Mouse (Mus musculus) stomach, embryonic 16.5 days (tissue): Measurements from ENCODE around the gene Cabp2. TPM values are rescaled to one million over a fixed set of nuclear protein-coding genes. Genes with fewer than 3 reads are reported as not detected.
"Not testable (repeated sequence)": the region's sequence is repeated elsewhere in the genome, so short reads cannot be mapped to it uniquely, and the experiment has no call there.

Experiments
- ATAC-seq: fragments of 200-750 bp; cut with Nextera tagmentation; 2 replicates; pipeline ENCODE4 v1.8.0; 2017; ENCODE audit warnings: moderate number of reproducible peaks, moderate TSS enrichment; ENCODE audit not compliant: insufficient read depth, low FRiP score
- H3K27ac ChIP-seq: fragments of 300-500 bp; sonication (generic); 2 replicates; pipeline ENCODE4 v1.5.1; 2014; ENCODE audit warnings: low read length
- H3K27me3 ChIP-seq: fragments of 300-500 bp; sonication (generic); 2 replicates; pipeline ENCODE4 v1.6.1; 2014; ENCODE audit warnings: low read length, control low read depth, mixed read lengths; ENCODE audit not compliant: control insufficient read depth, insufficient read depth
- H3K36me3 ChIP-seq: fragments of 300-500 bp; sonication (generic); 2 replicates; pipeline ENCODE4 v1.6.1; 2014; ENCODE audit warnings: low read length; ENCODE audit not compliant: control insufficient read depth, insufficient read depth
- H3K4me1 ChIP-seq: fragments of 300-500 bp; sonication (generic); 2 replicates; pipeline ENCODE4 v1.6.1; 2014; ENCODE audit warnings: low read length, control low read depth, mixed read lengths; ENCODE audit not compliant: control insufficient read depth, insufficient read depth
- H3K4me2 ChIP-seq: fragments of 300-500 bp; sonication (generic); 2 replicates; pipeline ENCODE4 v1.6.1; 2014; ENCODE audit warnings: low read depth, low read length, mixed read lengths
- H3K4me3 ChIP-seq: fragments of 300-500 bp; sonication (generic); replicated peaks from 2 replicates; pipeline ENCODE4 v1.5.1; 2014; ENCODE audit warnings: mild to moderate bottlenecking, low read length
- H3K9ac ChIP-seq: fragments of 300-500 bp; sonication (generic); 2 replicates; pipeline ENCODE4 v1.6.1; 2014; ENCODE audit warnings: low read length
- H3K9me3 ChIP-seq: fragments of 300-500 bp; sonication (generic); replicated peaks from 2 replicates; pipeline ENCODE4 v1.6.1; 2016; ENCODE audit warnings: low read length, control low read depth; ENCODE audit not compliant: control insufficient read depth
- WGBS: fragments of 180-500 bp; shearing (Covaris S2); extraction: QIAGEN DNeasy Blood & Tissue Kit; methylation state at CpG from one replicate; pipeline ENCODE4 v1.1.7; 2014; 5-methylcytosine and 5-hydroxymethylcytosine counted together
- polyA plus RNA-seq: library from polyadenylated mRNA; unstranded; fragments of >200 nt; fragmentation: Nextera tagmentation; extraction: Ambion mirVana; gene quantifications from 2 replicates; pipeline ENCODE4 v1.2.1, GENCODE M21; 2015

The Cabp2 gene
- polyA plus RNA-seq, 1 experiment from 2014 or later: 2.9 TPM

- H3K4me2 ChIP-seq: no peak overlapping the region
- H3K9ac ChIP-seq: 0 out of 2 replicates have a peak overlapping the region, but pooled peaks have one; percentile 1
- no peak overlapping the region for H3K4me3 ChIP-seq
- peaks cover 3% of the 10 kb centered on the region; the same call in 1 of the 2 replicates for H3K4me1 ChIP-seq
- no peak overlapping the region; the same call in 1 of the 2 replicates for H3K27ac ChIP-seq
- 51% methylated on average over 14 of the region's 14 CpGs for WGBS
- no peaks in the 10 kb centered on the region for H3K36me3 ChIP-seq
- no peaks in the 10 kb centered on the region for H3K27me3 ChIP-seq
- no peaks in the 10 kb centered on the region for H3K9me3 ChIP-seq
- ATAC-seq: no peak
Observed at GRCm38 (mm10) chr19:4042124-4042523, 39.3 kb upstream of the Cabp2 start.

DNA sequence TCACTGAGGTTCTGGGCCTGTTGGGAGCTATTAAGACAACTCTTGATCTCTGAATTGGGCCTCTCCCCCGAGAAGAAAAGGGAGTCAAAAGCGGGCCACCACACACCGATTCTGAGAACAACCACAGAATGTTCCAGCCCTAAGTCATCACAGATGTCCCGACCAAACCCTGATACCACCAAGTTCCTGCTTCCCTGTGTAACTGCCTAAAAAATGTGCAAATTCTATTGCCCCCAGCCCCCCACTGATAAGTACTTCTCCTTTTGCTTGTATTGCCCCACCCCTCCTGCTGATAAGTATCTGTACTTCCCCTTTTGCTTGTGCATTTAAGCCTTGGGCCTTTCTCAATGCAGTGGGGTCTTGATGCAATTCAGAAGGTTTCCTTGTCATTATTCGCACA is 37.3 kb upstream of the Cabp2 start:
- not testable (repeated sequence) for H3K27me3 ChIP-seq, H3K4me2 ChIP-seq, H3K36me3 ChIP-seq, H3K9me3 ChIP-seq, H3K4me3 ChIP-seq, H3K9ac ChIP-seq, H3K4me1 ChIP-seq, H3K27ac ChIP-seq, ATAC-seq
- 77% methylated on average over 5 of the region's 5 CpGs for WGBS

GRCm38 (mm10) chr19:4045966-4046865 is 35.2 kb upstream of the Cabp2 start, which contains the start of gene Gstp2:
Gene Gstp2, minus strand, starts transcription at chr19:4046023.
- Histone ChIP-seq H3K4me3 (no peak within 1 kb of the TSS), H3K27ac (peak within 1 kb of the TSS; percentile 92), H3K9ac (no peak within 1 kb of the TSS), H3K4me1 (no peaks in the 10 kb centered on the region), H3K36me3 (no peaks in the 10 kb centered on the region), H3K27me3 (no peaks in the 10 kb centered on the region), H3K9me3 (no peaks in the 10 kb centered on the region), H3K4me2 (peak within 1 kb of the TSS; percentile 41; the same call in 1 of the 2 replicates)
- ATAC-seq: peak; percentile 89; the same call in 1 of the 2 replicates
- WGBS: 19% methylated on average over 16 of the region's 16 CpGs

DNA sequence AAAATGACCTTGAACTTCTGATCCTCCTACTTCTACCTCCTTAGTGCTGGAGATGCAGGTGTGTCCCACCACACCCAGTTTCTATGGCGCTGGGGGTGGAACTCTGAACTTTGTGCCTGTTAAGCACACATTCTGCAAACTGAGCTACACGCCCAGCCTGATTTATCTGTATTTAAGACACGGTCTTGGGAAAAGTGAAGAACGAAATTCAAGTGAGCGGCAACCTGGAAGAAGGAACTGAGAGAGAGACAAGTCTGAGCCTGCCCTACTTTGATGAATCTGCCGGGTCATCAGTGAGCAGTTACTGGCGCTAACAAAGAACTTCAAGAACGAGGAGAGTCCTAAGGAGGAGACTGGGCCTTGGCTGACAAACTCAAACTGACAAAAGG is 34.5 kb upstream of the Cabp2 start:
- Histone ChIP-seq H3K9me3 (no peaks in the 10 kb centered on the region), H3K9ac (no peak overlapping the region), H3K4me1 (no peaks in the 10 kb centered on the region), H3K27me3 (no peaks in the 10 kb centered on the region), H3K4me2 (peak overlapping the region; percentile 27; the same call in 1 of the 2 replicates), H3K27ac (peak overlapping the region; percentile 92), H3K4me3 (no peak overlapping the region), H3K36me3 (no peaks in the 10 kb centered on the region)
- ATAC-seq: peak; percentile 69
- WGBS: 56% methylated on average over 8 of the region's 8 CpGs

GRCm38 (mm10) chr19:4047859-4048258 is 33.5 kb upstream of the Cabp2 start:
- no peaks in the 10 kb centered on the region for H3K9me3 ChIP-seq
- H3K27ac ChIP-seq: no peak overlapping the region
- H3K4me2 ChIP-seq: no peak overlapping the region
- no peak overlapping the region for H3K9ac ChIP-seq
- no peak overlapping the region for H3K4me3 ChIP-seq
- H3K27me3 ChIP-seq: no peaks in the 10 kb centered on the region
- H3K4me1 ChIP-seq: no peaks in the 10 kb centered on the region
- WGBS: 21% methylated on average over 4 of the region's 4 CpGs
- ATAC-seq: no peak
- no peaks in the 10 kb centered on the region for H3K36me3 ChIP-seq

DNA sequence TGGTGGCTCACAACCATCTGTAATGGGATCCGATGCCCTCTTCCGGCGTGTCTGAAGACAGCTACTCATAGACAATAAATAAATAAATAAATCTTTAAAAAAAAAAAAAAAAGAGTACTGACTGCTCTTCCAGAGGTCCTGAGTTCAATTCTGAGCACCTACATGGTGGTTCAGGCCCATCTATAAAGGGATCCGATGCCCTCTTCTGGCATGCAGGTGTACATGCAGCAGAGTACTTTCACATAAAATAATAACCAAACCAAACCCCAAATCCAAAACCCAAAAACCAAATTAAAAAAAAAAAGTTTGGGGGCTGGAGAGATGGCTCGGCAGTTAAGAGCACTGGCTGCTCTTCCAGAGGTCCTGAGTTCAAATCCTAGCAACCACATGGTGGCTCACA is 32.3 kb upstream of the Cabp2 start:
- H3K4me2 ChIP-seq, H3K9ac ChIP-seq, H3K4me1 ChIP-seq, H3K36me3 ChIP-seq, H3K9me3 ChIP-seq, H3K27ac ChIP-seq, ATAC-seq, H3K4me3 ChIP-seq, H3K27me3 ChIP-seq: not testable (repeated sequence)
- 81% methylated on average over 5 of the region's 5 CpGs for WGBS

- ATAC-seq: no peak
- H3K27me3 ChIP-seq: no peaks in the 10 kb centered on the region
- 92% methylated on average over 5 of the region's 5 CpGs for WGBS
Observed at GRCm38 (mm10) chr19:4051016-4051415, 30.4 kb upstream of the Cabp2 start.

DNA sequence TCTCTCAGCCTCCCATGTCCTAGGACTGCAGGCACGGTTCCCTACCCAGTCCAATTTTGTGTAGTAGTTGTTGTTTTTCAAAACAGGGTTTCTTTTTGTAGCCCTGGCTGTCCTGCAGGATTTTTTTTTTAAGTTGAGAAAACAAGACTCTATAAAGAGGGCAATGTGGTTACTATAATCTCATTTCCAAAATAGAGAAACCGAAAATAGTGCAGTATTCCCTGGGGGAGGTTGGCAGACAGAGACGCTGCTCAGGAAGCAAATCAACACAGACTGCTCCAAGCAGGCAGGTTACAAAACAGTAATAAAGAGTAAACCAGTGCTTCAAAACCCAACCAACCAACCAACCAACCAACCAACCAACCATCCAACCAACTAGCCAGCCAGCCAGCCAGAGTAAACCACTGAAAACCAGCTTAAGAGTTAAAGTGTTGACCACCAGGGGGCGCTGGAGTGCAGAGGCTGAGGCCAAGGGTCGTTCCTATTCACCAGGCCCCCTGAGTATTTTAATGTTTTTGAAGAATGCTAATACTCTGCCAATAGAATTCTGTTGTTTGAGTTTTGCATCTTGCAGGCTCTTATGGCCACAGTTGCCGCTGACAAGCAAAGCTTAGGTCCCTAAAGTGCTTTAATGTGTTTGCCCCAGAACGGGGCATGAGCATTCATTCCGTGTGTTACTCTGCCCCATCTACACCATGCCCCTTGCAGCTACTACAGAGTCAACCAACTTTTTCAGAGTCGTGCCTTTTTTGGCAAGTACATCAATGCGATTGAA is 29.4 kb upstream of the Cabp2 start:
- H3K4me1 ChIP-seq: 0 out of 2 replicates have a peak, but pooled peaks cover 4% of the 10 kb centered on the region
- no peaks in the 10 kb centered on the region for H3K36me3 ChIP-seq
- H3K27ac ChIP-seq: no peak overlapping the region
- H3K27me3 ChIP-seq: no peaks in the 10 kb centered on the region
- H3K9ac ChIP-seq: no peak overlapping the region
- no peak overlapping the region for H3K4me3 ChIP-seq
- WGBS: 49% methylated on average over 10 of the region's 10 CpGs
- H3K9me3 ChIP-seq: no peaks in the 10 kb centered on the region
- no peak overlapping the region for H3K4me2 ChIP-seq
- ATAC-seq: no peak

More at GRCm38 (mm10) chr19:4051016-4051415, 30.4 kb upstream of the Cabp2 start:
- no peak overlapping the region for H3K27ac ChIP-seq
- 0 out of 2 replicates have a peak, but pooled peaks cover 4% of the 10 kb centered on the region for H3K4me1 ChIP-seq
- H3K36me3 ChIP-seq: no peaks in the 10 kb centered on the region
- no peak overlapping the region for H3K9ac ChIP-seq
- H3K9me3 ChIP-seq: no peaks in the 10 kb centered on the region
- H3K4me2 ChIP-seq: no peak overlapping the region
- H3K4me3 ChIP-seq: no peak overlapping the region
